Mouse (Mus musculus) CD4-positive, CD25-positive, alpha-beta regulatory T cell, adult 2 months (primary cell): ENCODE results near the gene Gm45618.
A peak's percentile ranks its signal among the peaks of the same experiment; 100 is the strongest.

Experiments used
- DNase-seq: peaks from one replicate; pipeline ENCODE4 v3.0.0-alpha.2; 2012; ENCODE audit warnings: low read depth, low spot score

Gm45618 gene

DNA sequence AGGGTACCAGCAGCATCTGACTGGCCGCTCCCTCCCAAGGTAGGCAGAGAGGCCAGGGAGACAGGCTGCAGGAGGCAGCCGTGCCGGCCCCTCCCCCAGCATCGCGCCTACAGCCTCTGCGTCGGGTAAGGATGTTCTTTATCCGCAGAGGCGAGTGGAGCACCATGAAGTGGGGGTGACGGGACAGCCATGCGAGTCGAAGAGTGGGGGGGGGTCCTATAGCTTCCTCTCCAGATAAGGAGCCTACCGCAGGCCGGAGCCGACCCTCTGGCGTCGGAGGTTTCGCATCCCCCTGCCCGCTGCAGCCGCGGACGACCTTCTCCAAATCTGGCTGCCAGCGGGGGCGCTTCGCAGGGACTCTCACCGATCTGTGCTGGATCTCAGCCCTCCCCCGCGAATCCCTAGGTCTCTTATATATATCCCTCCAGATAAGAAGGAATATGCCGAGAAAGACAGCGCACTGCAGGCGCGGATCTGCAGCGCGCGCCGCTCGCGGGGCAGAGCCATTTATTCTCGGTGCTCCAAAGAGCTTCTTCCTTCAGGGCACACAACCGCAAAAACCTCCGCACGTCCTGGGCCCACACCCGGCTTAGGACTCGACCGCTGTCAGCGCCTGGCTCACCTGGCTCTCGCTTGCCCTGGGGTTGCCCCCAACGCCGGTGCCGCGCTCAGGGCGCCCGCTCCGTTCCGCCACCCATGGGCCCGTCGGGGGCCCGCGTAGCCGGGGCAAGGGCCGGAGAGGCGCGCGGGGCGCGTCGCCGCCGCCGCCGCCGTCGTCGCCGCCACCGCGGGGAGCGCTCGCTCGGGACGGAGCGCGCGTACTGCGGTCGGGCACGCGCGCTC lies 26.0 kb downstream of the Gm45618 start:
- DNase-seq, result peak; percentile 44

DNA sequence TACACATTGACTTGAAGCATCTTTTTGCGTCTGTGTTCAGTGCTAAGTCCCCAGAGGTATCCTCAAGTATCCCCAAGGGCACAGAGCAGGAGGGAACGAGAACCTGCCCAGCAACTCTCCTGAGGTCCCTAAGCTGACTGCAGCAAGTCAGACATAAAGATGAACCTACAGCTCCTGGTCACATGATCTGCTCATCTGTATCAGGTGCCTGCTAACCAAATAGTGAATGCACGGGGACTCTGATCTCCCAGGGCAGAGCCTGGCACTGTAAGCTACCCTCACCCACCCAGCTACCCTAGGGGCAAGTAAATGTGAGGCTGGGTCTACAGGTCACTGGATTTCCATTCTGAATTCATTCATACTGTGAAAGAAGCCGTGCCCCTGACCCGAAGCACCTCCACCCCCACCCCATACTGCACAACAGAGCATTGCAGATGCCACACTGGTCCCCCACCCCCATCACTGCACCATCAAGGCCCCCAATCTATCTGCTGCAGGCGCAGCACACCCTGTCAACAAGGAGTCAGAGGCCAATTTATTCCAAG lies 26.8 kb downstream of the Gm45618 start:
- DNase-seq, result no peak

- DNase-seq, result no peak
These were observed 27.5 kb downstream of the Gm45618 start for GRCm38 (mm10) chr7:142092991-142093390.

DNA sequence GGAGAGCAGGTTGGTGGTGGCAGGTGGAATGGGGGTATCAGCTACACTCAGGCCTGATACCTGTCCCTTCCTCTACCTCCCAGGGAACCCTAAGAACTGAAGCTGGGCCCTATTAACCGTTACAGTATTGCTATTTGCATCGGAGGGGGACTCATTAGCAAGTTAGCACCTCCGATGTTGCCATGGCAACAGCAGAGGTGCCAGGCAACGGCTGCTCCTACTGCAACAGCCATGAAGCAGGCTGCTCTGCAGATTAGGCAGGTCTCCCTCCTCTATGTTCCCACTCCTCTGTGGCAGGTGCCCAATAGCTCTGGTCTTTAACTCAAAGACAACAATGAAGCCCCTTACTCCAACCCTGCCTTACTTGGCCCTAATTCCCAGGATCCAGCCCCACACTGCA lies 28.7 kb downstream of the Gm45618 start:
- no peak for DNase-seq

DNA sequence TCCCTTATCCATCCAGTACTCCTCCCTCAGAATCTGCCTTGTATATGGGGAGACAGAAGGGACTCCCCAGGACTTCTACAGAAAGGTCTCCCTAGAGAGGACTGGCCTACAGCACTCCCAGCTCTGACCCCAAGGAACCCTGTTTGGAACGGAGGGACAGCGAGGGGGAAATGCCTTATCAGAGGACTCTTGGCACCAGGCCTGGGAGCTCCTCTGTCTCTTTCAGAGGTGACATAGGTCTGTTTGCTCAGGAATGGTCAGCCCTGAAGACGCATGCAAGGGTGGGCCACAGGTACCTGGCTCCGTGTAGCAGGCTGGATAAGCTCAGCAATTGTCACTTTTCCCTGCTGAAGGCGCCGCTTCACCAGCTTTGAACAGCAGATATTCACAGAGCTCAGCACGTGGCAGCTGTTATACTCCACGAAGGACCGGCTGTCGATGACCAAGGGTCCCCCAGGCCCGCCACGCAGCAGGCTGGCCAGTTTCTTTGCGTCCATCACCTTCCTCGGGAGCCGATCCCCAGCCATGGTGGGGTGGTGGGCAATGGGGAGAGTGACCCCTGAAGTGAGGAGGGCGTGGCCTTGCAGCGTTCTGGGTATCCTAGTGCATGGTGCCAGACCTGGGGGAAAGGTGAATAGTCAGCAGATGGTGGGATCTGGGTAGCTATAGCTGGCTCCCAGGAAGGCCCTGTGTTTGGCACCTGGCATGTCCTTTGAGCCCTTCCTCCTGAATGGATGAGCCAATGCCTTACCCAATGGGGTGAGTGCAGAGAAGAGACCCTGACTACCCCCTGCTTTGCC lies 30.7 kb downstream of the Gm45618 start:
- DNase-seq, result no peak

DNA sequence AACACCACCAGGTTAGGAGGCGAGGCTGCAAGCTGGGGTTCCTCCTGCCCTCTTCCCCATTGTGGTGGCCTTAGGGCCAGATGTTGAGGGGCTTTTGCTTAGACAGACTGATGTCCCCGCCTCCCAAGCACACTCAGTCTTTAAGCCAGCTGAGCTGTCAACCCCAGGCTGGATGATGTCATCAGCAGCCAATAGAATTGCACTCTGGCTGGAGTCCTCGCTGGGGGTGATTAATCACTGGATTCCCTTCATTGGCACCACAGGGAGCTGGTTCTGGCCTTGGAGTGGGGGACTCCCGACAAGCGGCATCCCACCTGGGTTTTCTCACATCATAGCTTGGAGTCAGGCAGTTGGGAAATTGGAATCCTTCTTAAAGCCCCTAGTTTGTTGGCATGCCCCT lies 31.6 kb downstream of the Gm45618 start:
- no peak for DNase-seq

GRCm38 (mm10) chr7:142087069-142087652 lies 33.4 kb downstream of the Gm45618 start:
- DNase-seq, result no peak

- DNase-seq, result no peak
These were observed 34.2 kb downstream of the Gm45618 start for GRCm38 (mm10) chr7:142086159-142086905.

GRCm38 (mm10) chr7:142084820-142085219 lies 35.7 kb downstream of the Gm45618 start:
- DNase-seq, result no peak

DNA sequence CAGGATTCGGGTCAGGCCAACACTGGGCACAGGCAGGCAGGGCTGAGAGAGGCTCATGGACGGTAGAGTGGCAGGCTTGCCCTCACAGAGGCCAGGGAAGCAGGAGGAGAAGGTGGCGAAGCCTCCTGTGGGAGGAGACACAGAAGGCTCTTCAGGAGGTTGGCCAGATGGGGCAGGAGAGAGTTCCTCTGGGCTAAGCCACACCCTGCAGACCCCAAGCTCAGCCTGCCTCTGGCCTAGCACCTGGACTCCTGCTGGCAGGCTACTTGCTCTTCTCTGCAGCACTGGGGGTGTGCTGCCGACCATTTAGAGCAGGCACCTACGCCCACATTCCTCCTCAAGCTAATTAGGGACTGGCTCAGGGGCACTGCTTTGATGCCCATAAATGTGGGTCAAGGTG lies 36.1 kb downstream of the Gm45618 start:
- DNase-seq, result no peak

GRCm38 (mm10) chr7:142083588-142084317 lies 36.8 kb downstream of the Gm45618 start:
- DNase-seq, result no peak

GRCm38 (mm10) chr7:142082607-142083006 lies 37.9 kb downstream of the Gm45618 start:
- no peak for DNase-seq

DNA sequence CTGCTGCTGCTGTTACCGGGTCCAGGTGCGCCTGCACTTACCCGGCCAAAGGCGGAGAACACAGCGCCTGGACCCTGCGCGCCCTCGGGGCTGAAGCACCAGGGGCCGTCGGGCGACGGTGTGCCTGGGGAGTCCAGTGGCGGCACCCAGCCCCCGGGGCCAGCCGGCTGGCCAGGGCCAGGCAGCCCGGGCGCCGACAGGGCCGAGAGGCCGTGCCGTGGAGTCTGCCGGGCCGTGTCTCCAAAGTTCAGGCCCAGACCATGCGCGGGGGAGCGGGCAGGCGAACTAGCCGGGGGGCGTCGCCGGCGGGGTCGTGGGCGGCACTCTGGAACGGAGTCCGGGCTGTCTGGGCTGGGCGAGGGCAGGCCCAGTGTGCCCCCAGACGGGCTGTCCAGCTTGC lies 38.4 kb downstream of the Gm45618 start:
- DNase-seq, result no peak

GRCm38 (mm10) chr7:142081736-142082135 lies 38.8 kb downstream of the Gm45618 start:
- no peak for DNase-seq

GRCm38 (mm10) chr7:142080876-142081275 lies 39.7 kb downstream of the Gm45618 start:
- DNase-seq, result no peak

- DNase-seq, result no peak
These were observed 41.2 kb downstream of the Gm45618 start for GRCm38 (mm10) chr7:142079365-142079764.

DNA sequence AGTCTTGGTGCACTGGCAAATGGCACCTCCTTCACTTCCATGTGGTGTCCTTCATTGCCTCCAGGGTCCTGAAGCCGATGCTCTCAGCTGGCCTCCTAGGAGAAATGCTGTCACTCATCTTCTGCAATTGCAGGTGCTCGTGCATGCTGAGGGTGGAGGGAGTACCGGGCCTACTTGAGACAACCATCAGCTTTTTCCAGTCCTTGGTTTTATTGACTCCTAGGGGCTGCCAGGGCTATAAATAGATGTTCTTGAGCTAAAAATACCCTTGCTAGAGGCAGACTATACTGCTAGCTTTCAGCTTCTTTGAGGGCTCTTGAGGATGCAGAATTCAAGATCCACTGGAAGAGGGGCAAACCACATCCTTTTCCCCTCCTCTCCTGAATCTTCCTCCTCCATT lies 43.4 kb downstream of the Gm45618 start:
- no peak for DNase-seq

DNA sequence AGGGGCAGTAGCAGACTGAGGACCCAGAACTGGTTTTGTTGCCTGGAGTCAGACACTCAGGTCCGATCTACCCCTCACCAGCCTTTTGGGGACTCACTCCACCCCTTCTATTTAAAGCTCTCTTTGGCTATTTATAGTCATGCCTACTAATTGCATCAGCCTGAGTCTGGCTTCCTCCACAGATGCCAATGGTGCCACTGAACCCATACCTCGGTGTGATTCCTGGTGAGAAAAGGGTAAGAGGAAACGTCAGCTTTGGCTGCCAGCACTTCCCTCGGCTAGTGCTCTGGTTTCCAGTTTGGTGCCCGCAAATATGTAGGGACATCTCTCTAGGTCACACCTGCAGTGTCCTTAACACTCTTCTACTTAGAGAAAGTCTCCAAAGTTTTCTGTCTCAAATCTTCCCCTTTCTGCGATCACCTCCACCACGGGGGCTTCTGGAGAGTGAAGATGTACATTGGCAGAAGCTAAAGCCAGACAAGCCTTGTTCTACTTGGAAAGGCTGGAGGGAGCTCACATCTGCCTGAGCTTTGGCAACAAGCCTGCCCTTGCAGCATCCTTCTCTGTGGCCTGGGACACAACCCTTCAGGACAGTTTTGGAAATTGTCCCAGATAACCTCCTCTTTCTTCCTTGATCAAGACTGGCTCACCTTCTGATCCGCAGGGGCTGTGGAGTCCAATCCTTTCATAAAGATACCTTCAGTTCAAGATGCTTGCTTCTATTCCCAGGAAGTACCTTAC lies 46.2 kb downstream of the Gm45618 start:
- DNase-seq, result no peak

DNA sequence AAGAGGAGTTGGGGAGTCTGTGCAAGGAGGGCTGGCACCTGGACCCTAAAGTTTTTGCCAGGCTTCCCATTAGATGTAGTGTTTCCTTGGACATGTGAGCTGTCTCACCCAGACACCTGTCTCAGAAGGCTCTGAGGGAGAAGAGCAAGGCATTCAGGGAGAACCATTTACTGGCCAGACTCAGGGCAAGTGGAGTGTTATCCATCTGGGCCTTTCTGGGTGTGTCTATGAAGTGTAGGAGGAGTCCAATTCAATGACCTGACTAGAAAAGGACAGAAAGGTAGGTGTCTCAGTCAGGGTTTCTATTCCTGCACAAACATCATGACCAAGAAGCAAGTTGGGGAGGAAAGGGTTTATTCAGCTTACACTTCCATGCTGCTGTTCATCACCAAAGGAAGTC lies 48.8 kb downstream of the Gm45618 start:
- DNase-seq, result no peak

- DNase-seq, result no peak
These were observed 49.3 kb downstream of the Gm45618 start for GRCm38 (mm10) chr7:142071212-142071578.
